Mouse (Mus musculus) spleen, adult 18-20 months (tissue): ENCODE data around the gene Aoah.

ENCODE experiments used
- DNase-seq, 2 experiments: peaks; one replicate each; pipeline ENCODE4 v3.0.0; 2022; ENCODE audit warnings: mixed read lengths in 2 of 2

Aoah gene

GRCm38 (mm10) chr13:20793901-20794300 lies at the start of gene Aoah:
TSS of gene Aoah (plus strand) at chr13:20794113.
- no peak for DNase-seq

GRCm38 (mm10) chr13:20754843-20755242 lies 39.1 kb upstream of the Aoah start:
- DNase-seq: no peak

- DNase-seq: no peak
Observed at GRCm38 (mm10) chr13:20783648-20784047, 10.3 kb upstream of the Aoah start.

DNA sequence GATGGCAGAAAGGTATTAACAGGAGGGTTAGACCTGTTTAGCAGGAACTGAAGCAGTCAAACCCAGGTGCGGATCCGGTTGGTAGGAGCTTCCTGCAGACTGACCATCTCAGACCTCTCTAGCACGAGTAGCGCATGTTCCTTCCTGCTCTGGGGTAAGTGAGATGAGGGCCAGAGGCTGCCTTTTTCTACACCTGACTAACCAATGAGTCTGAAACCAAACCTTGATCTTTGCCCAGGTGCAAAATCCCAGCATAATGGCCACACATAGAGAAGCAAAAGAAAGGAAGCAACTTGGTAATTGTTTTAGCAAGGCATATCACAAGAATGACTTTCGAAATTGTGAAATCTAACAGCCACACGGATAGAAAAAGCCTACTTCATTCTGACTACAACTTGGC lies 9.9 kb upstream of the Aoah start:
- DNase-seq: no peak

- DNase-seq: no peak
Observed at GRCm38 (mm10) chr13:20785960-20786359, 8.0 kb upstream of the Aoah start.

DNA sequence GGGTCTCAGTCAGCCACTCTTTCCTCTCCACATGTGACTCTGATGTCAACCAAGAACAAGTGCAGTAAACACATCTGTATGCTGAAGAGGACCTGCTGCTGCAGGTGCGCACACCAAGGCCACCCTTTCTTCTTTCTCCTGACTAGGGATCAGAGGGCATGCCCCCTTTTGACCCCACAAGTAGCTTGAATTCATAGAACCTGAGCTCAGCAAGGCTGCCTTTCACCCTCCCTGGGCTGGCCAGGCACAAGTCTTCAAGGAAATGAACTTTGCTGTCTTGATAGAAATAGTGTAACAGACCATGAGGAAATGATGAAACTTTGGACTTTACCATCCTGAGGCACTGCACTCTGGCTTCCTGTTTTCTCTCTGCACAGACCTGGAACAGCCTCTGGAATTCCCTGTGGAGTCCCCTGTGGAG lies 7.1 kb upstream of the Aoah start:
- DNase-seq: no peak

DNA sequence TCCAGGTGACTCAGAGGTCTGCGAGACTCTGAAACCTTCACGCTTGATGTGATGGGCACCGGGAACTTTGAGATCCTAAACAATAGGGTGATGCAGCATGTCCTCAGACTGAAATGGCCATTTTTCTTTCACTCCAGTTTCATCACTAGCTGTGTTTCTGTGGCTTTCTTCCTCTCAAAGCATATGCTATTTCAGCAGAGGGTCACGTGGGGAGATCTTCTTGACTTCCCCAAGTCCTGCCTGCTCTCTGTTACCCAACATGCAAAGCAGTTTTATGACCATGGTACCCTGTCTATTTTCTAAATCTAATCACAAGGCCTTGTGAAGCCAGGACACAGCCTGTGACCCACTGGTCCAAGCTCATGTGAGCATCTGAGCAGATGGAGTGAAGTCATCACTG lies 6.0 kb upstream of the Aoah start:
- DNase-seq: no peak

DNA sequence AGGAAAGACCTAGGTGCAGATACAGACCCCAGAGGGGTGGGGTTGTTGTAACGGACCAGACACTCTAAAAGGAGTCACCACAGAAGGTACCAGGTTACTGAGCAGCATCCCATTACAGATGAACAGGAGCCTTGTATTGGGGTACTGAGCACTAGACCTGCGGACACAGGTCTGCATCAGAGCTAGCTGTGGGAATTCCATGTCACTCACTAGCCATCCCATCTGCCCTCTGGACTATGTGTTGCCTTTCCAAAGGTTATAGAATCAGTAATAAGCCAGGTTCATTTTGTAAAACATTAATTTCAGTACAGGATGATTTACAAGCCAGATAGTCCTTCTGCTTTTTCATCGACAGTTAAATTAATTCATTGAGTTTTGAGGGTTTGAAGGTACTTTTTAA lies 2.7 kb downstream of the Aoah start:
- no peak for DNase-seq

- DNase-seq: no peak
Observed at GRCm38 (mm10) chr13:20798536-20798935, 4.6 kb downstream of the Aoah start.

DNA sequence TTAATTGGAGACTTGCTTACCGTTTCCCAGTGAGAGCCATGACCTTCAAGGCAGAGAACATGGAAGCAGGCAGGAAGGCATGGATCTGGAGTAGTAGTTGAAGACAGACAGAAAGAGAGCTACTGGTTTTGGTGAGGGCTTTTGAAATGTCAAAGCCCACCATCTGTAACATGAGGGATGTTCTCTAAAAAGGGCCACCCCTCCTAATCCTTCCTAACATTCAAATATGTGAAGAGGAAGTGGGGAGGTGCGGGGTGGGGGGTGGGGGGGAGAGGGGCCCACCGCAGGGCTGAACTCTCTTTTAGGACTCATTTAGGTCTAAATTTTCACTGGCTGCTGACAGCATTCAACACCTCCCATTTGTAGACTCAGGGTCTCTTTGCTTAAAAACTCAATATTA lies 5.9 kb downstream of the Aoah start:
- DNase-seq: no peak

- no peak for DNase-seq
Observed at GRCm38 (mm10) chr13:20800569-20800968, 6.7 kb downstream of the Aoah start.

DNA sequence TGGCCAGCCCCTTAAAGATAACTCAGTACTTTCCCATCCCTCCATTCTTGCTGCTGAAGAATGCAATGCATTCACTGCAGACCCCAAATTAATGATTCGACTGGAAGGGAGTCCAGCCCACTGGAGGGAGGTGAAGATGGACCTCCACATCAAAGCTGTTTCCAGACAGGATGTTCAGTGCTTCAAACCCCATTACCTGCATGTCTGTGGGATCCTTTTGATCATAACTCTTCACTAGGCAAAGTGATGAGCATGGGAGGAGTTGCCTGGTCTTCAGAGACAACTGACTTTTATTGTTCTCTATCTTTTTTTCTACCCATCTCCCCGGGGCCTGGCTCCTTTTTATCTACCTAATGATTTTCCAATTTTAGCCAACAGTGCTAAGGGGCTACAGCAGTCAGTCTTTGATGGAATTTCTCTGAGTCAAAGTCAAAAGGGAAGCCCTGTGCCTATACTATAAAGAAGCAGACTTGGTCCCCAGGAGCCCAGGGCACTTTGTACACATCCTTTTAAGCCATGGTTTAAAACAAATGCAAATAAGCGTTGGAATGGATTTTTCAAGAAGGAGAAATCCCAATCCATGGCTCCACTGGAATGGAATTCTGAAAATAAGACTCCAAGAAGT lies 18.0 kb downstream of the Aoah start:
- DNase-seq: no peak

DNA sequence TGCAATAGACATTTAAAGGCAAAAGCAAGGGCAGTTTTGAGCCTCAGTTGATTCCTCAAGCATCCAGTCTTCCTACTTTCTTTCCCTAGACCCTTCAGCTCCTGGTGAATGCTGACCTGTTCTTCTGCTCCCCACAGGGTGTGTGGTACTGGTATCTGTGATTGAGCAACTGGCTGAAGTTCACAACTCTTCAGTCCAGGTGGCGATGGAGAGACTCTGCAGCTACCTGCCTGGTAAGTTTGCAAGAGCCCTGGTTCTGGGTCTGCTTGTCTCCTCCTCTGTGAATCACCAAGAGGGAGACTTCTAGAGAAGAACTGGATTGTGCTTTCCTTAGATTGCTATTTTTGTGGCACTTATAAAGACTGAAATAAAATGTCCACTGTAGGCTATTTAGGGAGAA lies 22.5 kb downstream of the Aoah start:
- DNase-seq: no peak

DNA sequence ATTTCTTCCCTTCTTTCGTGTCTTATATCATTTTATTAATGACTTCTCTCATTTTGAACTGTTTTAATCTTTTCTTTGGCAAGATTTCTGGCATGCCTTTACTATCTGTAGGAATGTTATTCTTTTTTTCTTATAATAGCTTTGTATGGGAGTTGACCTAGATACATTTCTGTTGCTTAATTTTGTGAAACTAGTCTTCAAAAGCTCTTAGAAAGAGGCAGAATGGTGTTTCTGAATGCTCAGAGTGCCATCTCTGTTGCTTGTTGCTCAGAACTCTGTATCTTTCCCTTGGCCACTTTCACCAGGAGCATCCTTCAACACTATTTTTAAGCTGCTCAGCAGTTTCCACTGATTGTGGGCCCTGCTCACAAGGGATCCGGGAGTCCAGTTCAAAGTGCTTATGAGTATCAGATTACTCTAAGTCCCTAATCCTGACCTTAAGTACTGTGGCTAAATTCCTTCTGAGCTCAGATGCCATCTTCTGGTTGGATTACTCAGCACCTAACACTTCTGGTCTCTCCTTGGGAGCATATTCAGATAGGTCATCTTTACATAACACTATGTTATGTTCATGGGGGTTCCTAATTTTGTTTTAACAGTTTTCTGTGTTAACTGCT lies 26.9 kb downstream of the Aoah start:
- DNase-seq: no peak

DNA sequence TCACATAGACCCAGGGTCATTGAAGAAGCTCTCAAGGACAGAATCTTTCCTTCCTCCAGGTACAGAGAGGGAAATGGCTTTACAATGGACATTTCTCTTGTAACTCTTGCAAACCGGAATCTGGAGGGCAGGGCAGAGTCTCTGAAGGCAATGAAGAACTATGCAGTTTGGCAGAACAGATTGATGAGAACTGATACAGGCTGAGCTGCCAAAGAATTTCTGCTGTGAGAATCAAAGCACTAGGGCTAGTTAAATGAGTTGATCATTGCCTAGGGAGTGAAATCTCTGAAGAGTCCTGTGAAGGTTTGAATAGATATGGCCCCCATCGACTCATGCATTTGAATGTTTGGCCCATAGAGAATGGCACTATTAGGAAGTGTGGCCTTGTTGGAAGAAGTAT lies 34.8 kb downstream of the Aoah start:
- no peak for DNase-seq

DNA sequence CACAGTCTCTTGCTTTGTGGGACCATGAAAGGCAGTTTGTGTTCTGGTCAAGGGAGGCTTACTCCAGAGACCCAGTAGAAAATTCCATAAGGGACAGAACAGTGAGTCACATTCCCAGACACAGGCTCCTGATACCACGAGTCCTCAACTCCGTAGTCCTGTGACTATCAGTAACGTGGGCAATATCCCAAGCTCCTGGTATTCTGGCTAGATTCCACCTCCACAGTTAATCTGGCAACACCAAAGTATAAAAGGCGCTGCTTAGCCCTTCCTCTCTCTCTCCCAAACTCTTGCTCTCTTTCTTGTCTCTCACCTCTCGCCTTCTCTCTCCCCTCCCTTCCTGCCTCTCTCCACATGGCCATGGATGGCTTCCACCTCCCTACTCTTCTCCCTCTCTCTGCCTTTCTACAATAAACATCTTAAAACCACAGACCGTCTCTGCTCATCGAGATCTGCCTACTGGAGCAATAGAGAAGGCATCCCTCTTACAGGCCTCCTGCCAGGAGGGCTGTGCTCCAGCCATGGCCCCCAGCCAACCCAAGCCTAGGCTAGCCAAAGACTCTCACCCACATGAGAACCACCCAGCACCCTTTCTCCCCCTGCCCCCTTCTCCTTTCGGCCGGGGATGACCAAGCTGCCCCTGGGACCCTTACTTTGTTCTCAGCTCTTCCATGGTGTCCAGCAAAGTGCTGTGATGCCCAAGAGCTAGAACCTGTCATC lies 35.4 kb downstream of the Aoah start:
- DNase-seq: no peak

GRCm38 (mm10) chr13:20855893-20856292 lies 62.0 kb downstream of the Aoah start:
- no peak for DNase-seq

GRCm38 (mm10) chr13:20899372-20899771 lies 105.5 kb downstream of the Aoah start:
- no peak for DNase-seq

- DNase-seq: no peak
Observed at GRCm38 (mm10) chr13:20900396-20900971, 106.6 kb downstream of the Aoah start.

- DNase-seq: no peak
Observed at GRCm38 (mm10) chr13:20900972-20901457, 107.1 kb downstream of the Aoah start.

DNA sequence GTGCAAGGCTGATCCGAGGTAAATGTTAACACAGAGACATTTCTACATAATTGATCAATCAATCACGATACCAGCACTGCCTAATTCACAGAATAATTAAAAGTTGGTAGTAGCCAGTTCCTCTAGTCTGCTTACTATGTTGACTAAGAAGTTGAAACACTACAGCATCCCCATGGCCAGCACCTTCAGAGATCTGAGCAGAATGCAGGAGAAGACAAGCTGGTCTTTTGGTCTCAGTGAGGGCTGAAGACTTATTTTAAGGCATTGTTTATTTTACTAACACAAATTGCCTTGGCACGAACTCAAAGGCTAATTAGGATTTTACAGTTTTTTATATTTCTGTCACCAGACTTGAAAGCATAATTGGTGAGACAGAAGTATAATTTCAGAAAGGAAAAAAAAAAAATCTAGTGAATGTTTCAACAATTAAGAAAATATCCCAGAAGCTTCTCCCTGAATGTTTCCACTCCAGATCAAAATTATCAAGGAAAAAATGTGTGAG lies 107.8 kb downstream of the Aoah start:
- DNase-seq: no peak

- DNase-seq: no peak
Observed at GRCm38 (mm10) chr13:20904118-20904517, 110.2 kb downstream of the Aoah start.

GRCm38 (mm10) chr13:20905195-20905594 lies 111.3 kb downstream of the Aoah start:
- DNase-seq: no peak
